ENCODE assay signal across 22 mouse cellular contexts in the genomic region with DNA sequence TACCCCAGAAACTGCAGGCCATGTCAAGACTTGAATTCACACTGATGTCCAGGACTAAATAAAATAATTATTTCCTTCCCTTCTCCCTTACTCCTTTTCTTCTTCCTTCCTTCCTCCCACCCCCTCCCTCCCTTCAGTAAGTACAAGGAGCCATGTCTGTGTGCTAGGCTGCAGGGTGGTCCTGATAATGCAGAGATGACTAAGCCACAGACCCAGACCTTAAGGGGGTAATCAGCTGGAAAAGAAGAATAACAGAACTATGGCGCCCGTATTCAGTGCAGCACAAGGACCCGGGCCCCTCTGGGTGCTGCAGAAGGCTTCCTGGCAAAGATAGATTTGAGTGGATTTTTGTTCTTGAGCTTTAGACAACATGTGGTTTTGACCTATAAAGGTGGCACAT.
"Had no signal": no experiment of that assay in that cellular context is flagged by ENCODE, and none has a peak within 500 bp of the region (broad histone marks: within the 10 kb centered on the region; RNA-seq: fewer than 3 reads in every experiment).

No protein-coding gene starts in this region.

- H3K9me3 ChIP-seq: limb, embryonic 12.5 days; limb, embryonic 15.5 days; midbrain, embryonic 12.5 days; midbrain, embryonic 15.5 days; stomach, embryonic 15.5 days had no signal

- DNase-seq: kidney, adult 2 months; kidney, postnatal 25 days; layer of hippocampus, adult 9-11 months; layer of hippocampus, postnatal 36 days; left cerebral cortex, postnatal 4 days; liver, postnatal 0 days; lung, embryonic 14.5 days; right cerebral cortex, postnatal 25 days; spleen, adult 18-20 months; thymus, postnatal 4 days had no signal

- H3K27ac ChIP-seq: kidney, postnatal 0 days; layer of hippocampus, adult 2 months; left cerebral cortex, adult 2 months; limb, embryonic 12.5 days; limb, embryonic 15.5 days; liver, embryonic 14.5 days; macrophage; midbrain, embryonic 12.5 days; midbrain, embryonic 15.5 days; stomach, embryonic 15.5 days had no signal

- H3K4me1 ChIP-seq: midbrain, embryonic 15.5 days; stomach, embryonic 15.5 days had no signal

- H3K27me3 ChIP-seq: limb, embryonic 12.5 days; limb, embryonic 15.5 days; midbrain, embryonic 15.5 days; stomach, embryonic 15.5 days had no signal

- H3K9ac ChIP-seq: limb, embryonic 12.5 days; limb, embryonic 15.5 days; liver, embryonic 14.5 days; liver, postnatal 0 days; lung, embryonic 14.5 days; midbrain, embryonic 12.5 days; midbrain, embryonic 15.5 days; stomach, embryonic 15.5 days had no signal

- H3K4me2 ChIP-seq: limb, embryonic 12.5 days; limb, embryonic 15.5 days; liver, embryonic 11.5 days; lung, embryonic 14.5 days; midbrain, embryonic 12.5 days; midbrain, embryonic 15.5 days; stomach, embryonic 15.5 days had no signal

- ATAC-seq: liver, postnatal 0 days; lung, postnatal 0 days; midbrain, embryonic 15.5 days had no signal

- H3K4me3 ChIP-seq: layer of hippocampus, adult 2 months; left cerebral cortex, adult 2 months; limb, embryonic 12.5 days; limb, embryonic 15.5 days; midbrain, embryonic 12.5 days; midbrain, embryonic 15.5 days; stomach, embryonic 15.5 days had no signal

- H3K36me3 ChIP-seq: limb, embryonic 12.5 days; limb, embryonic 15.5 days; midbrain, embryonic 12.5 days; midbrain, embryonic 15.5 days; stomach, embryonic 15.5 days had no signal
